In genomic region chr8:79382857-79383262, GRCm38 (mm10) we compare ENCODE assay signal across 9 mouse cellular contexts. TPM values are rescaled to one million over a fixed set of nuclear protein-coding genes. Genes with fewer than 3 reads are reported as not detected.
DNase-seq lines count a peak whose midpoint lies in the region; ATAC-seq and TF ChIP-seq lines count a peak whose summit lies in the region.
"Had no signal": no experiment of that assay in that cellular context is flagged by ENCODE, and none has a peak within 500 bp of the region (broad histone marks: within the 10 kb centered on the region; RNA-seq: fewer than 3 reads in every experiment).

No protein-coding gene starts in this region.

- intact Hi-C loops in heart, postnatal 10 days (cut with DNase I), result loop anchor here (5.0 to 10.0 kb wide), 2 partner anchors 86 to 1312 kb away; no protein-coding TSS in a partner anchor
- intact Hi-C loops in left cerebral cortex, adult 2 months (cut with DNase I), result no loop called here

- no peak overlapping the region for H3K4me3 ChIP-seq in heart, embryonic 14.5 days (ENCODE audit: control insufficient read depth in 1 of 2, insufficient read depth in 1 of 2, low read depth in 1 of 2, low read length in 2 of 2)
- H3K4me3 ChIP-seq in heart, embryonic 16.5 days (ENCODE audit: low read length), result no peak overlapping the region
- no peak overlapping the region for H3K4me3 ChIP-seq in liver, embryonic 16.5 days (ENCODE audit: low read depth, low read length)
- no peak overlapping the region for H3K4me3 ChIP-seq in left cerebral cortex, adult 2 months
- H3K4me3 ChIP-seq: hindbrain, embryonic 15.5 days had no signal

- H3K9me3 ChIP-seq in heart, embryonic 14.5 days (ENCODE audit: control insufficient read depth, low read length), result no peaks in the 10 kb centered on the region
- peaks cover 3% of the 10 kb centered on the region for H3K9me3 ChIP-seq in heart, embryonic 16.5 days (replicated peaks; ENCODE audit: control insufficient read depth, low read length)
- no peaks in the 10 kb centered on the region for H3K9me3 ChIP-seq in liver, embryonic 16.5 days (replicated peaks; ENCODE audit: control insufficient read depth, low read length)
- H3K9me3 ChIP-seq: hindbrain, embryonic 15.5 days had no signal

- peak overlapping the region; percentile 35 for H3K4me2 ChIP-seq in heart, embryonic 14.5 days (ENCODE audit: low read length)
- H3K4me2 ChIP-seq in heart, embryonic 16.5 days (ENCODE audit: low read depth, low read length), result peak overlapping the region; percentile 22
- H3K4me2 ChIP-seq in liver, embryonic 16.5 days (ENCODE audit: low read depth, low read length), result peak overlapping the region; percentile 19; the same call in 1 of the 2 replicates
- H3K4me2 ChIP-seq: hindbrain, embryonic 15.5 days had no signal

- peaks cover 25 to 52% of the 10 kb centered on the region in 2 experiments for H3K4me1 ChIP-seq in heart, embryonic 14.5 days (ENCODE audit: control insufficient read depth in 2 of 2, insufficient read depth in 2 of 2, low read length in 2 of 2)
- H3K4me1 ChIP-seq in heart, embryonic 16.5 days (ENCODE audit: control insufficient read depth, insufficient read depth, low read length), result peaks cover 37% of the 10 kb centered on the region
- H3K4me1 ChIP-seq in liver, embryonic 16.5 days (ENCODE audit: control insufficient read depth, low read depth, low read length), result no peaks in the 10 kb centered on the region; the same call in 1 of the 2 replicates

- no peak overlapping the region for H3K27ac ChIP-seq in heart, embryonic 14.5 days (replicated peaks in 1 of 2; ENCODE audit: control insufficient read depth in 1 of 2, insufficient read depth in 1 of 2, low read depth in 2 of 2, low read length in 2 of 2)
- H3K27ac ChIP-seq in heart, embryonic 16.5 days (ENCODE audit: low read length), result 0 out of 2 replicates have a peak overlapping the region, but pooled peaks have one; percentile 27
- H3K27ac ChIP-seq in liver, embryonic 16.5 days (ENCODE audit: low read length), result peak overlapping the region; percentile 6; the same call in 1 of the 2 replicates
- H3K27ac ChIP-seq in left cerebral cortex, adult 2 months, result no peak overlapping the region
- H3K27ac ChIP-seq: hindbrain, embryonic 15.5 days had no signal

- H3K36me3 ChIP-seq in heart, embryonic 14.5 days (ENCODE audit: control insufficient read depth, insufficient read depth, low read length), result no peaks in the 10 kb centered on the region
- H3K36me3 ChIP-seq in heart, embryonic 16.5 days (ENCODE audit: control insufficient read depth, insufficient read depth), result peaks cover 4% of the 10 kb centered on the region; the same call in 1 of the 2 replicates
- no peaks in the 10 kb centered on the region for H3K36me3 ChIP-seq in liver, embryonic 16.5 days (ENCODE audit: control insufficient read depth, insufficient read depth)
- H3K36me3 ChIP-seq: hindbrain, embryonic 15.5 days had no signal

- no peak for TF ChIP-seq CTCF in left cerebral cortex, adult 2 months (IDR thresholded peaks at IDR 0.05)

- no peak for ATAC-seq in heart, embryonic 14.5 days (ENCODE audit: insufficient number of reproducible peaks, insufficient read depth, low FRiP score, low read depth)
- no peak for ATAC-seq in heart, embryonic 16.5 days (replicated peaks; ENCODE audit: extremely low read depth, insufficient read depth, low FRiP score)
- peak; percentile 56 for ATAC-seq in liver, embryonic 16.5 days (ENCODE audit: low read depth)

- H3K9ac ChIP-seq in heart, embryonic 14.5 days (ENCODE audit: low read length), result peak overlapping the region; percentile 35; the same call in 1 of the 2 replicates
- peak overlapping the region; percentile 6 for H3K9ac ChIP-seq in heart, embryonic 16.5 days (ENCODE audit: low read length)
- no peak overlapping the region for H3K9ac ChIP-seq in liver, embryonic 16.5 days (ENCODE audit: low read depth, low read length)
- H3K9ac ChIP-seq: hindbrain, embryonic 15.5 days had no signal

- WGBS in heart, embryonic 14.5 days, result 11% methylated on average over 8 of the region's 8 CpGs
- WGBS in heart, embryonic 16.5 days, result 20% methylated on average over 8 of the region's 8 CpGs
- 31% methylated on average over 8 of the region's 8 CpGs for WGBS in liver, embryonic 16.5 days (ENCODE audit: insufficient replicate concordance)

- DNase-seq in heart, postnatal 10 days, result no peak
- peak; percentile 43 for DNase-seq in embryo, embryonic 10.5 days (ENCODE audit: low spot score)
- no peak for DNase-seq in urinary bladder, postnatal 10 days (ENCODE audit: low spot score)
- no peak for DNase-seq in ovary, postnatal 14 days (ENCODE audit: low spot score)
- no peak for DNase-seq in left cerebral cortex, adult 2 months (ENCODE audit: extremely low spot score in 1 of 2, low spot score in 2 of 2)

- H3K27me3 ChIP-seq in heart, embryonic 14.5 days (ENCODE audit: control insufficient read depth, insufficient read depth, low read length), result no peaks in the 10 kb centered on the region
- no peaks in the 10 kb centered on the region for H3K27me3 ChIP-seq in heart, embryonic 16.5 days (ENCODE audit: control insufficient read depth, insufficient read depth, low read length)
- no peaks in the 10 kb centered on the region for H3K27me3 ChIP-seq in liver, embryonic 16.5 days (ENCODE audit: control insufficient read depth, insufficient read depth, low read depth, low read length)
- H3K27me3 ChIP-seq: hindbrain, embryonic 15.5 days had no signal

RNA-seq across cellular contexts. Expression of gene Smad1, which starts 16.5 kb away (rescaled TPM):
- 26.1 and 27.2 TPM in 2 replicates for polyA plus RNA-seq in heart, embryonic 14.5 days (2014; fragmentation: Nextera tagmentation; extraction: Ambion mirVana)
- total RNA-seq in heart, postnatal 10 days (2021), result 10 to 100 TPM; 32.7 to 33.8 TPM
- polyA plus RNA-seq in heart, embryonic 16.5 days (2015; fragmentation: Nextera tagmentation; extraction: Ambion mirVana), result 20.8 and 22.4 TPM in 2 replicates
- polyA plus RNA-seq in liver, embryonic 16.5 days (2015; fragmentation: Nextera tagmentation; extraction: Ambion mirVana), result 5.6 and 6.9 TPM in 2 replicates
- total RNA-seq in left cerebral cortex, adult 2 months (2021), result 10 to 100 TPM; 30.8 to 32.9 TPM

Comparison
In these comparisons a context has a peak if more than half of its experiments do, and no peak if none do; other contexts are left out.
1. H3K27ac ChIP-seq: peak in heart, embryonic 16.5 days (single experiment) and liver, embryonic 16.5 days (single experiment); none in heart, embryonic 14.5 days (0 of 2) and left cerebral cortex, adult 2 months (single experiment).
2. Peak in every context shown above with its lines, with median percentiles within 50 percentile points of each other: H3K4me2 ChIP-seq.